Mouse (Mus musculus) forebrain, postnatal 0 days (tissue): Measurements from ENCODE around the gene Dnttip2. TPM values are rescaled to one million over a fixed set of nuclear protein-coding genes. Genes with fewer than 3 reads are reported as not detected.
"Not testable (repeated sequence)": the region's sequence is repeated elsewhere in the genome, so short reads cannot be mapped to it uniquely, and the experiment has no call there.

ENCODE experiments used
- ATAC-seq: fragments of 200-750 bp; cut with Nextera tagmentation; 2 replicates; pipeline ENCODE4 v1.8.0; 2017; ENCODE audit warnings: mild to moderate bottlenecking, moderate library complexity
- DNase-seq: peaks from one replicate; pipeline ENCODE4 v3.0.0-alpha.2; 2015
- H3K27ac ChIP-seq: fragments of 300-500 bp; sonication (generic); 2 replicates; pipeline ENCODE4 v1.5.1; 2014; ENCODE audit warnings: low read depth, mild to moderate bottlenecking, antibody characterized with exemption, low read length, moderate library complexity, mixed read lengths
- H3K27me3 ChIP-seq: fragments of 300-500 bp; sonication (generic); 2 replicates; pipeline ENCODE4 v1.6.1; 2014; ENCODE audit warnings: mild to moderate bottlenecking, low read length, mixed read lengths; ENCODE audit not compliant: insufficient read depth
- H3K36me3 ChIP-seq: fragments of 300-500 bp; sonication (generic); 2 replicates; pipeline ENCODE4 v1.6.1; 2014; ENCODE audit warnings: mild to moderate bottlenecking, moderate library complexity; ENCODE audit not compliant: insufficient read depth
- H3K4me1 ChIP-seq: fragments of 300-500 bp; sonication (generic); 2 replicates; pipeline ENCODE4 v1.6.1; 2014; ENCODE audit warnings: antibody characterized with exemption; ENCODE audit not compliant: insufficient read depth
- H3K4me2 ChIP-seq: fragments of 300-500 bp; sonication (generic); 2 replicates; pipeline ENCODE4 v1.6.1; 2014; ENCODE audit warnings: low read depth, mild to moderate bottlenecking, moderate library complexity
- H3K4me3 ChIP-seq: fragments of 300-500 bp; sonication (generic); 2 replicates; pipeline ENCODE4 v1.5.1; 2014; ENCODE audit warnings: low read depth, low read length, mixed read lengths
- H3K9ac ChIP-seq: fragments of 300-500 bp; sonication (generic); 2 replicates; pipeline ENCODE4 v1.6.1; 2014; ENCODE audit warnings: mild to moderate bottlenecking
- H3K9me3 ChIP-seq: fragments of 300-500 bp; sonication (generic); 2 replicates; pipeline ENCODE4 v1.6.1; 2016; ENCODE audit warnings: low read length
- CTCF ChIP-seq: sonication (generic); IDR thresholded peaks from 2 replicates; pipeline ENCODE4 v1.5.1; 2016; ENCODE audit warnings: antibody characterized with exemption, control low read depth, low read depth
- WGBS: fragments of 180-500 bp; shearing (Covaris S2); extraction: QIAGEN DNeasy Blood & Tissue Kit; methylation state at CpG from one replicate; pipeline ENCODE4 v1.1.7; 2014; 5-methylcytosine and 5-hydroxymethylcytosine counted together
- polyA plus RNA-seq: library from polyadenylated mRNA; unstranded; fragments of >200 nt; fragmentation: Nextera tagmentation; extraction: Ambion mirVana; gene quantifications from 2 replicates; pipeline ENCODE4 v1.2.1, GENCODE M21; 2015
- total RNA-seq: library from RNA; depleted of rRNA; stranded (reverse); fragments of >200 nt; gene quantifications from 2 replicates; pipeline ENCODE4 v1.2.3, GENCODE M21; 2014

Dnttip2 gene
- total and polyA plus RNA-seq, 2 experiments from 2014 or later = 23.9 to 50.2 TPM

- ATAC-seq (peak; percentile 92), DNase-seq (no peak)
- peak; percentile 27; the same call in 1 of the 2 replicates for TF ChIP-seq CTCF
- Histone ChIP-seq H3K36me3 (peaks cover 21% of the 10 kb centered on the region), H3K4me1 (peaks cover 4% of the 10 kb centered on the region; the same call in 1 of the 2 replicates), H3K9me3 (no peaks in the 10 kb centered on the region), H3K4me2 (peak overlapping the region; percentile 39), H3K27ac (peak overlapping the region; percentile 78), H3K27me3 (no peaks in the 10 kb centered on the region), H3K9ac (peak overlapping the region; percentile 84), H3K4me3 (peak overlapping the region; percentile 98)
- 8% methylated on average over 19 of the region's 20 CpGs for WGBS
These were observed 564 bp upstream of the Dnttip2 start for GRCm38 (mm10) chr3:122273407-122274240.

GRCm38 (mm10) chr3:122275111-122275510 lies 923 bp downstream of the Dnttip2 start:
- H3K9me3 ChIP-seq = no peaks in the 10 kb centered on the region
- H3K36me3 ChIP-seq = peaks cover 36% of the 10 kb centered on the region
- ATAC-seq = no peak
- DNase-seq = no peak
- peak overlapping the region; percentile 98 for H3K4me3 ChIP-seq
- H3K27me3 ChIP-seq = no peaks in the 10 kb centered on the region
- peaks cover 4% of the 10 kb centered on the region; the same call in 1 of the 2 replicates for H3K4me1 ChIP-seq
- peak overlapping the region; percentile 84; the same call in 1 of the 2 replicates for H3K9ac ChIP-seq
- WGBS = 73% methylated on average over 10 of the region's 10 CpGs
- no peak for TF ChIP-seq CTCF
- no peak overlapping the region for H3K27ac ChIP-seq
- H3K4me2 ChIP-seq = peak overlapping the region; percentile 82

GRCm38 (mm10) chr3:122287195-122287594 lies 13.0 kb downstream of the Dnttip2 start:
- no peak overlapping the region for H3K4me2 ChIP-seq
- no peak overlapping the region for H3K27ac ChIP-seq
- peaks cover 6% of the 10 kb centered on the region for H3K4me1 ChIP-seq
- DNase-seq (no peak), ATAC-seq (no peak)
- H3K9ac ChIP-seq = no peak overlapping the region
- no peak overlapping the region for H3K4me3 ChIP-seq
- no peaks in the 10 kb centered on the region for H3K27me3 ChIP-seq
- H3K36me3 ChIP-seq = peaks cover 29% of the 10 kb centered on the region
- TF ChIP-seq CTCF = no peak
- no peaks in the 10 kb centered on the region for H3K9me3 ChIP-seq
- 85% methylated on average over 5 of the region's 5 CpGs for WGBS

GRCm38 (mm10) chr3:122288613-122289195 lies 14.5 kb downstream of the Dnttip2 start:
- no peak overlapping the region for H3K4me3 ChIP-seq
- peaks cover 7% of the 10 kb centered on the region for H3K4me1 ChIP-seq
- no peak overlapping the region for H3K27ac ChIP-seq
- WGBS = 87% methylated on average over 5 of the region's 5 CpGs
- H3K9me3 ChIP-seq = no peaks in the 10 kb centered on the region
- no peak overlapping the region for H3K9ac ChIP-seq
- no peak overlapping the region for H3K4me2 ChIP-seq
- TF ChIP-seq CTCF = no peak
- ATAC-seq (no peak), DNase-seq (no peak)
- H3K36me3 ChIP-seq = peaks cover 14% of the 10 kb centered on the region; the same call in 1 of the 2 replicates
- no peaks in the 10 kb centered on the region for H3K27me3 ChIP-seq

- H3K36me3 ChIP-seq, DNase-seq, ATAC-seq, H3K4me3 ChIP-seq, H3K4me2 ChIP-seq, H3K27me3 ChIP-seq, H3K9ac ChIP-seq, H3K9me3 ChIP-seq, H3K4me1 ChIP-seq, H3K27ac ChIP-seq: not testable (repeated sequence)
- WGBS = 69% methylated on average over 3 of the region's 4 CpGs
These were observed 15.2 kb downstream of the Dnttip2 start for GRCm38 (mm10) chr3:122289344-122289743.

- Histone ChIP-seq H3K4me2 (no peak overlapping the region), H3K9ac (no peak overlapping the region), H3K27ac (no peak overlapping the region), H3K4me1 (peaks cover 22% of the 10 kb centered on the region), H3K36me3 (no peaks in the 10 kb centered on the region), H3K9me3 (no peaks in the 10 kb centered on the region), H3K4me3 (no peak overlapping the region), H3K27me3 (no peaks in the 10 kb centered on the region)
- 67% methylated on average over 7 of the region's 7 CpGs for WGBS
- no peak for TF ChIP-seq CTCF
- no peak for DNase-seq
- no peak for ATAC-seq
These were observed 16.5 kb downstream of the Dnttip2 start for GRCm38 (mm10) chr3:122290696-122291095.

GRCm38 (mm10) chr3:122291828-122292227 lies 17.6 kb downstream of the Dnttip2 start:
- TF ChIP-seq CTCF = no peak
- Histone ChIP-seq H3K9me3 (no peaks in the 10 kb centered on the region), H3K4me2 (peak overlapping the region; percentile 76), H3K4me3 (peak overlapping the region; percentile 65), H3K36me3 (no peaks in the 10 kb centered on the region), H3K4me1 (peaks cover 23% of the 10 kb centered on the region), H3K27ac (peak overlapping the region; percentile 99; the same call in 1 of the 2 replicates), H3K9ac (no peak overlapping the region), H3K27me3 (no peaks in the 10 kb centered on the region)
- ATAC-seq = no peak
- no peak for DNase-seq
- WGBS = 21% methylated on average over 12 of the region's 12 CpGs
